Mouse (Mus musculus) testis, adult 2 months (tissue): ENCODE measurements around the gene Zfp580.

ENCODE experiments used
- CTCF ChIP-seq: fragments of 200-500 bp; IDR thresholded peaks from 2 replicates; pipeline ENCODE4 v1.5.1; 2012; ENCODE audit warnings: low read depth, mild to moderate bottlenecking, inconsistent platforms, low read length, moderate library complexity; ENCODE audit not compliant: control insufficient read depth, insufficient read depth, insufficient replicate concordance
- POLR2A ChIP-seq: fragments of 200-500 bp; IDR thresholded peaks from 2 replicates; pipeline ENCODE4 v1.6.1; 2012; ENCODE audit warnings: low read depth, mild to moderate bottlenecking, inconsistent platforms, low read length, moderate library complexity; ENCODE audit not compliant: control insufficient read depth

DNA sequence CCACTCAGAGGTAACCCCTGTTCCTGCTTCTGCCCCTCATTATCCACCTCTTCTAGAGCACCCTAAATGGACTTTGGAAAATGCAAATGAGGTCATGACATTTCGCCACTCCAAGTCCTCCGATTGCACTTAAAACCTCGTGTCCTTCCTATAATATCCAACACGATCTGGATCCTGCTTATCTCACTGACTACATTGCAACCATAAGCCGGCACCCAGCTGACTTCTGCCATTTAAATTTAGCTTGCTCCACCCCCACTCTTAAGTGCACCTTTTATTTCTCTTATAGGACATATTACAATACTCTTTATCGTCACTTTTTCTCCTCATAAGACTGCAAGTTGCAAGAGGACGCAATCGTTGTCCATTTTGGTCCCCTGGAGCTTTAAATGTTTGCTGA lies 13.9 kb upstream of the Zfp580 start:
- TF ChIP-seq CTCF (no peak), POLR2A (no peak)
